Mouse (Mus musculus) kidney, adult 2 months (tissue): ENCODE measurements around the gene Sat2.

Source experiments
- CTCF ChIP-seq: fragments of 200-500 bp; conservative IDR thresholded peaks from 2 replicates; pipeline ENCODE4 v1.5.1; 2011; ENCODE audit warnings: low read depth, mild to moderate bottlenecking, control low read depth, low read length, moderate library complexity, mixed read lengths; ENCODE audit not compliant: insufficient read depth, insufficient read length
- POLR2A ChIP-seq: fragments of 200-500 bp; IDR thresholded peaks from one replicate; pipeline ENCODE4 v1.6.1; 2011; ENCODE audit warnings: low read depth, low read length, control low read depth

DNA sequence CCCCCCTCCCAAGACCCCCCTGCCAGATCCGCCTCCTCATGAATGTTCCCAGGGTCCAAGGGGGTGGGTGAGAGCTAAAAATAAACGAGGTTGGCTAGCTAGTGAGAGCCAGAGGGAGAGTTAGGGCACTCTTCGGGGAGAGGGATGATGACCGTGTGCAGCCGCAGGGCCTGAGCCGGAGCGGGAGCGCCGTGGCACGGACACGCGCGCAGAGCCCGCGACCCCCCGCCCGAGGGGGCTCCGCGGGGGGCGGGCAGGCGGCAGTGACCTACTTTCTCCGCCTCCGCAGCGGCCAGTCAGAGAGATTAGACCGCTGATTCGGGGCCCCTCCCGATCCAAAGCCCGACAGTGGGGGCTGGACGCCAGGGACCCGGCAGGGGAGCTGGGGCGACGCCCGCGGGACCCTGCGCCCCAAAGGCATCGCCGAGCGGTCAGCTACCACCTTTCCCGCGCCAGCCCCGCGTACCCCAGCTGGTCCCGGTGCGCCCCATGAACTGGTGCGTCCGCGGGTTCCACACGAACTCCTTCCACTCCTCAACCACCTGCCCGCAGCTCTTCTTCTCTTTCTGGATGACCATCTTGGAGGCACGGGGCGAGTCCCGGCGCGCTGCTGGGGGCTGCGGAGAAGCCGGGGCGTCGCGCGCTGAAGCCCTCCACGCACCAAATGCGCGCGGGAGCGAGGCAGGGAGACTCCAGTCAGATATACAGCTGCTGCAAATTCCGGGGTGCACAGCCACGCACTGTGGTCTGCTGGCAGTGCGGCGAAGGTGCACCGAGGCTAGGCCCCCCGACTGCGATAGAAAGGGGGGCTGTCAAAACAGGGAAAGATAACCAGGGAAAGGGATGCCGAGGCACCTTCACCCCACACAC is 16.8 kb upstream of the Sat2 start:
- TF ChIP-seq CTCF (no peak), POLR2A (no peak)
